Mouse (Mus musculus) common myeloid progenitor, adult 5-6 weeks (primary cell): ENCODE data around the gene Mpdu1. TPM values are rescaled to one million over a fixed set of nuclear protein-coding genes. Genes with fewer than 3 reads are reported as not detected.
"Not testable (repeated sequence)": the region's sequence is repeated elsewhere in the genome, so short reads cannot be mapped to it uniquely, and the experiment has no call there.

Experiments
- ATAC-seq: replicated peaks from 2 replicates; pipeline ENCODE4 v1.8.0; 2016; ENCODE audit warnings: low read depth, mild to moderate bottlenecking, moderate TSS enrichment, inconsistent platforms; ENCODE audit not compliant: poor library complexity, severe bottlenecking
- total RNA-seq: library from RNA; stranded (forward); fragments of 200-1000, 187-1606 nt; gene quantifications from 2 replicates; pipeline ENCODE4 v1.2.3, GENCODE M21; 2017

Mpdu1 gene
- total RNA-seq, 1 experiment from 2014 or later: 51.8 TPM

- peak; percentile 51; the same call in 1 of the 2 replicates for ATAC-seq
Observed at GRCm38 (mm10) chr11:69628286-69628685, 34.2 kb downstream of the Mpdu1 start.

- ATAC-seq: not testable (repeated sequence)
Observed at GRCm38 (mm10) chr11:69624339-69624738, 38.1 kb downstream of the Mpdu1 start.

- no peak for ATAC-seq
Observed at GRCm38 (mm10) chr11:69623006-69623405, 39.4 kb downstream of the Mpdu1 start.

GRCm38 (mm10) chr11:69622406-69622805 is 40.0 kb downstream of the Mpdu1 start:
- ATAC-seq: no peak

GRCm38 (mm10) chr11:69621571-69622268 is 40.7 kb downstream of the Mpdu1 start, which contains the start of gene Sat2:
Sat2 (plus strand) TSS chr11:69622024.
- no peak for ATAC-seq

- peak; percentile 56; the same call in 1 of the 2 replicates for ATAC-seq
Observed at GRCm38 (mm10) chr11:69620394-69621081, 41.9 kb downstream of the Mpdu1 start.

GRCm38 (mm10) chr11:69617805-69618204 is 44.6 kb downstream of the Mpdu1 start, which contains the start of gene Shbg:
Shbg (minus strand) TSS chr11:69617905.
- ATAC-seq: no peak

- no peak for ATAC-seq
Observed at GRCm38 (mm10) chr11:69616781-69617180, 45.7 kb downstream of the Mpdu1 start.

GRCm38 (mm10) chr11:69614257-69614588 is 48.2 kb downstream of the Mpdu1 start:
- ATAC-seq: not testable (repeated sequence)

- peak; percentile 75 for ATAC-seq
Observed at GRCm38 (mm10) chr11:69613553-69614256, 48.7 kb downstream of the Mpdu1 start.

- ATAC-seq: no peak
Observed at GRCm38 (mm10) chr11:69610899-69611298, 51.5 kb downstream of the Mpdu1 start.

GRCm38 (mm10) chr11:69609416-69609815 is 53.0 kb downstream of the Mpdu1 start:
- no peak for ATAC-seq

GRCm38 (mm10) chr11:69608525-69608924 is 53.9 kb downstream of the Mpdu1 start:
- ATAC-seq: no peak

- ATAC-seq: no peak
Observed at GRCm38 (mm10) chr11:69606832-69607231, 55.6 kb downstream of the Mpdu1 start.

Other genes with a start within 250 kb of the Mpdu1 start
- 3.5 and 6.6 TPM in 2 replicates for gene Kdm6b, start 249.0 kb downstream of the Mpdu1 start, total RNA-seq
- gene Dnah2, start 113.5 kb downstream of the Mpdu1 start, total RNA-seq: 0.68 TPM in 1 of 2 replicates, not detected in the other
- 0.55 TPM in 1 of 2 replicates, not detected in the other for gene Efnb3, start 102.4 kb downstream of the Mpdu1 start, total RNA-seq
- gene Wrap53, start 82.4 kb downstream of the Mpdu1 start, total RNA-seq: 5.0 and 8.0 TPM in 2 replicates
- gene Trp53, start 82.3 kb downstream of the Mpdu1 start, total RNA-seq: 78.8 and 104 TPM in 2 replicates
- gene Atp1b2, start 56.7 kb downstream of the Mpdu1 start, total RNA-seq: 16.9 and 26.2 TPM in 2 replicates
- not detected in 2 replicates for gene Shbg, start 44.7 kb downstream of the Mpdu1 start, total RNA-seq
- gene Sat2, start 40.6 kb downstream of the Mpdu1 start, total RNA-seq: not detected in 2 replicates
- gene Fxr2, start 29.7 kb downstream of the Mpdu1 start, total RNA-seq: 38.9 and 44.1 TPM in 2 replicates
- 0.87 TPM in 1 of 2 replicates, not detected in the other for gene Sox15, start 7.3 kb downstream of the Mpdu1 start, total RNA-seq
- 11.0 and 29.0 TPM in 2 replicates for gene Cd68, start 3.5 kb upstream of the Mpdu1 start, total RNA-seq
- 895 and 933 TPM in 2 replicates for gene Eif4a1, start 9.8 kb upstream of the Mpdu1 start, total RNA-seq
- gene Senp3, start 19.4 kb upstream of the Mpdu1 start, total RNA-seq: 75.7 and 92.7 TPM in 2 replicates
- gene Tnfsf13, start 23.1 kb upstream of the Mpdu1 start, total RNA-seq: 7.7 and 11.1 TPM in 2 replicates
- gene Tnfsf12, start 33.2 kb upstream of the Mpdu1 start, total RNA-seq: not detected in 2 replicates
- gene Tnfsfm13, start 33.5 kb upstream of the Mpdu1 start, total RNA-seq: 2.1 and 3.0 TPM in 2 replicates
- 59.3 and 132 TPM in 2 replicates for gene Polr2a, start 96.0 kb upstream of the Mpdu1 start, total RNA-seq
- not detected in 2 replicates for gene Slc35g3, start 99.3 kb upstream of the Mpdu1 start, total RNA-seq
- gene Zbtb4, start 103.3 kb upstream of the Mpdu1 start, total RNA-seq: 2.2 and 2.6 TPM in 2 replicates
- 0.27 and 1.5 TPM in 2 replicates for gene Chrnb1, start 133.3 kb upstream of the Mpdu1 start, total RNA-seq
- 2.5 TPM in 1 of 2 replicates, not detected in the other for gene Fgf11, start 139.2 kb upstream of the Mpdu1 start, total RNA-seq
- not detected in 2 replicates for gene Tmem102, start 143.0 kb upstream of the Mpdu1 start, total RNA-seq
- gene Gm39566, start 152.7 kb upstream of the Mpdu1 start, total RNA-seq: not detected in 2 replicates
- not detected in 2 replicates for gene Spem2, start 155.8 kb upstream of the Mpdu1 start, total RNA-seq
- not detected in 2 replicates for gene Spem1, start 159.5 kb upstream of the Mpdu1 start, total RNA-seq
- 6.5 and 8.6 TPM in 2 replicates for gene Nlgn2, start 175.1 kb upstream of the Mpdu1 start, total RNA-seq
- gene Tmem256, start 175.9 kb upstream of the Mpdu1 start, total RNA-seq: 245 and 258 TPM in 2 replicates
- 24.6 and 31.0 TPM in 2 replicates for gene Plscr3, start 183.7 kb upstream of the Mpdu1 start, total RNA-seq
- gene Tnk1, start 196.1 kb upstream of the Mpdu1 start, total RNA-seq: not detected in 2 replicates
- gene Tmem95, start 215.4 kb upstream of the Mpdu1 start, total RNA-seq: not detected in 2 replicates
- 0.39 and 0.50 TPM in 2 replicates for gene Kctd11, start 218.8 kb upstream of the Mpdu1 start, total RNA-seq
- gene Acap1, start 232.9 kb upstream of the Mpdu1 start, total RNA-seq: 73.1 and 81.7 TPM in 2 replicates
- 5.5 and 5.9 TPM in 2 replicates for gene 2810408A11Rik, start 238.3 kb upstream of the Mpdu1 start, total RNA-seq
- 26.9 and 32.3 TPM in 2 replicates for gene Neurl4, start 238.4 kb upstream of the Mpdu1 start, total RNA-seq